Mouse (Mus musculus) adrenal gland, adult 8-10 months (tissue): ENCODE measurements around the gene Ppp1r11. TPM values are rescaled to one million over a fixed set of nuclear protein-coding genes. Genes with fewer than 3 reads are reported as not detected.

Source experiments
- DNase-seq: peaks from one replicate; pipeline ENCODE4 v3.0.0; 2022
- total RNA-seq, 4 experiments: library from RNA; stranded (reverse); gene quantifications; 2 replicates each; pipeline ENCODE4 v1.2.4; 2022

Ppp1r11 gene
- total RNA-seq, 4 experiments from 2014 or later, result 74.5 to 104 (median 81.9) TPM

DNA sequence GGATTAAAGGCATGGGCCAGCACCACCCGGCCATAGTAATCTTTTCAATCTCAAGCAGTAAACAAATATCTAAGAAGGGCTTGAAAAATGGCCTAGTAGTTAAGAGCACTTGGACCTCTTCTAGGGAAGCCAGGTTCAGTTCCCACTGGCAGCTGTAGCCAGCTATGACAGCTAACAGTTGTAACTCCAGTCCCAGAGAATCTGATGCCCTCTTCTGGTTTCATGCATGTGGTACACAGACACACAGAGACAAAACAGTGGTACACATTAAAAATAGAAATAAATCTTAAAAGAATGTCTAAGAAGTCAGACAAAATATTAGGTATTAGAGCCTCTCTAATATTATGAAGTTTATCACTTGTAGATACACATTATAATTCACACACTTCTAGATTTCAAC is 9.6 kb upstream of the Ppp1r11 start:
- no peak for DNase-seq

DNA sequence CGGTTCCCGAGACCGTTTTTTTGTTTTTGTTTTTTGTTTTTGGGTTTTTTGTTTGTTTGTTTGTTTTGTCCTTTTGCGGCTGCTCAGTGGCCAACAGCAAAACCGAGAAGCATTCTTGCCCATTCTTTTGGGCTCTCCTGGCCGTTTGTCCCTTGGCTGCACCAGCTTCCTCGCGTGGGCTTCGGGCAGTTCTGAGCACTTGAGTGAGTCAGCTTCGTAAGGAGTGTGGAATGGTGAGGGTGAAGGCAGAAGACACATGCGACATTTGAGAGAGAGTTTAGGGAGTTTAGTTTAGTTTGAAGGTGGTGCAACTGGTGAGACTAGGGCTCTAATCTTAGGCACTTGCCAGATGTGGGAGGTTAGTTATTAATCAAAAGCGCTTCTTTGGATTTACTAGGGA is 7.3 kb upstream of the Ppp1r11 start:
- no peak for DNase-seq

DNA sequence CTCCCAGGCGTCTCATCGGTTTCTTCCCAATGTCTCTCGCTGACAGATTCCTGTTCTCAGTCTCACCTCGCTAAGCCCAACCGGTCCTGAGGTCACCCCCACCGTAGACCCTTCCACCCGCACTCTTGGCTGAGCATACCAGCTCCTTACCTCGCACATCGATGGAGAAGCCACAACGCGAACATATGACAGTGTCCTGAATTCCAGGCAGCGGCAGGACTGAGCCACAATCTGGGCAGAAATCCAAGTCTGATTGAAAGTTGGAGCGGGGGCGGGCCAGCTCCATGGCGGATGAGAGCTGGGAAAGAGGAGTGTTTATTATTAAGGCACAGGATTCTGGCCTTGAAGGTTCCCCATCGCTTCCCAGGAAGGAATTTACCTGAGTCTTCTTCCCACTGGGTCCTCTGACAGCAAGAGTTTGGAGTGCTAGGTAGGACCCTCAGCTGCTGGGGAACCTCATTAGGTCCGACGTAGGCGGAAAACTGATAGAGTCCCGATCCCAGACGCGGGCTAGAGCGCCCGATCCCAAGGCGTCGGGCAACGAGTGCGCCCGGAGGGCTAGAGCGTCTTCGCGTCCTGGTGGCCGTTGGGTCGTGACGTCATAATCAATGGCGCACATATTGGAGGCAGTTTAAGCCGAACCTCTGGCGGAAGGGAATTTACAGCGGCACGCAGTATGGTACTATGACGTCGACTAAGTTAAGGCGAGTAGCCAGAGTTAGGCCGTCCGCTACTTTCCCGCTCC is 6.6 kb upstream of the Ppp1r11 start, which contains the start of the genes Znrd1 and Znrd1as:
Znrd1 (minus strand) TSS at position 561 of the 745 bp plus-strand sequence.
Znrd1as (plus strand) TSS at position 594 of the 745 bp plus-strand sequence.
- peak; percentile 94 for DNase-seq

DNA sequence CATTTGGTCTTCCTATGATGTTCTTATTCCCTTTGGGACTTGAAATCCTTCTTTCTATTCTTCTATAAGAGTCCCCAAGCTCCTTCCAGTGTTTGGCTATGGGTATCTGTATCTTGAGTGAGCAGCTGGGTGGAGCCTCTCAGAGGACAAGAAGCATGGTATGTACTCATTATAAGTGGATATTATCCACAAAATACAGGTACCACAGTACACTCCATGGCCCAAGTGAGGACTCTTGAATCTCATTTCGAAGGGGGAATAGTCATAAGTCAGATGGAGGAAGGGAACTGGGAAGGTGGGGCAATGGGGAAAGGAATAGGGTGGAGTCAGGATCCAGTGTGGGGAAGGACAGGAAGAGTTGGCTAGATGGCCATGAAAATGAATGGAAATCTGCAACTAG is 1.5 kb upstream of the Ppp1r11 start:
- no peak for DNase-seq

DNA sequence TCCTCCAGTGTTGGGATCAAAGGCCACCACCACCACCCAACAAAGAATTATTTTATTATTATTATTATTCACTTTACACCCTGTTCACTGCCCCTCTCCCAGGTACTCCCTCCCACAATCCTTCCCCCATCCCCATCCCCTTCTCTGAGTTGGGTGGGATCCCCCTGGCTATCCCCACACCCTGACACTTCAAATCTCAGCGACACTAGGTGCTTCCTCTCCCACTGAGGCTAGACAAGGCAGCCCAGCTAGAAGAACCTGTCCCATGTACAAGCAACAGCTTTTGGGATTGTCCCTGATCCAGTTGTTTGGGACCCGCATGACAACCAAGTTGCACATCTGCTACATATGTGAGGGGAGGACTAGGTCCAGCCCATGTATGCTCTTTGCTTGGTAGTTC is 1.1 kb upstream of the Ppp1r11 start:
- DNase-seq, result no peak

DNA sequence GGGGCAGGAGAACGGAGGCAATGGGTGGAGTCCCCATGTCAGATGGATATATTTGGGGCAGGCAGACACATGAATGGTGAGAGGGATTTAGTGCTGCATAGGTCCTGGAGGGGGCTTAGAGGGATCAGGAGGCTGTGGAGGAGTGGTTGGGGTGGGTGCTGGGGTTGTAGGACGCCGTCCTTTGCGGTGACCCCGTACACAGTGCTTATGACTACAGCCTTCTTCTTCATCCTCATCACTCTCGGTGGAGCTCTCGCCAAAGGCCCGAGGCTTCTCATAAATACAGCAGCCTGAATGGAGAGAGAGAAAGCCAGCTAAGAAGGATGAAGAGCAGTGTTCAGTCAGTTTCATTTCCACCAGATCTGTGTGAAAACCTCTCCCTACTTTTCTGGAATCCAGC is 2.3 kb downstream of the Ppp1r11 start:
- DNase-seq, result no peak

DNA sequence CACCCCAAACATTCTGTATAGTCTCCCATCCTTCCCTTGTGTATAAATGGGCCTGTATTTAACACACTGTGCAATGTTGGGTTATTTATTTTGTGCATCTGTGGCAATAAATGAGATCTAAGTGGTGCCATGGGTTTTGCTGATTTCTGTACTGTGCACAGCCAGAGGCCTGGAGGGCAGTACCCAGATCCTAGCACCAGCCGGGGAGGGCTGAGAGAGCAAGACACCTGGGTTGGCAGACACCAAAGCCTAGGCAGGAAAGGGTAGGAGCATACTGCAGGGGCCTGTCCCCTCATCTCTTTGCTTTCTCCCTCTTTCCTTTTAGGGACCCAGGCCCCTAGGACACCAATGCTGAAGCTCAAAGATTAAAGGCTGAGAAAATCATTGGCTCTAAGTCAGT is 3.3 kb downstream of the Ppp1r11 start:
- DNase-seq, result no peak

DNA sequence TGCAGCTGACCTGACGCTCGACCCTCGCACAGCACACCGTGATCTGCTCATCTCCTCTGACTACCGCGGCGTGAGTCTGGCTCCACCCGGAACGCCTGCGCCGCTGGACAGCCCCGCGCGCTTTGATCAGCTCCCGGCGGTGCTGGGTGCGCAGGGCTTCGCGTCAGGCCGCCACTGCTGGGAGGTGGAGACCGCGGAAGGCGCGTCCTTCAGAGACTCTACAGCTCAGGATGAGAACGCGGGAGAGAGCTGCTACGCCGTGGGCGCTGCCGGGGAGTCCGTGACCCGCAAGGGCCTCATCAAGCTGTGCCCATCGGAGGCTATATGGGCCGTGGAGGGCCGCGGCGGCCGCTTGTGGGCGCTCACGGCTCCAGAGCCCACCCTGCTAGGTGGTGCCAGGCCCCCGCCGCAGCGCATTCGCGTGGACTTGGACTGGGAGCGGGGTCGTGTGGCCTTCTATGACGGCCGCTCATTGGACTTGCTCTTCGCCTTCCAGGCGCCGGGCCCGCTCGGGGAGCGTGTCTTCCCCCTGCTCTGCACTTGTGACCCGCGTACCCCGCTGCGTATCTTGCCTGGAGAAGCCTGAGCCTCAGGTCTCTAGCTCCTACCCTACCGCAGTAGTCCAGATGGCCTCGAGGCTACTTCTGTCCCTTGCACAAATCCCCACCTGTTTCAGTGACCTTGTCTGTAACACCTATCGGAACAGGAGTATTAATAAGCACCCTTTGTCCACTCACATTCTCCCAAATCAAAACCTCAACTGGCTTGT is 4.3 kb downstream of the Ppp1r11 start:
- peak; percentile 55 for DNase-seq

DNA sequence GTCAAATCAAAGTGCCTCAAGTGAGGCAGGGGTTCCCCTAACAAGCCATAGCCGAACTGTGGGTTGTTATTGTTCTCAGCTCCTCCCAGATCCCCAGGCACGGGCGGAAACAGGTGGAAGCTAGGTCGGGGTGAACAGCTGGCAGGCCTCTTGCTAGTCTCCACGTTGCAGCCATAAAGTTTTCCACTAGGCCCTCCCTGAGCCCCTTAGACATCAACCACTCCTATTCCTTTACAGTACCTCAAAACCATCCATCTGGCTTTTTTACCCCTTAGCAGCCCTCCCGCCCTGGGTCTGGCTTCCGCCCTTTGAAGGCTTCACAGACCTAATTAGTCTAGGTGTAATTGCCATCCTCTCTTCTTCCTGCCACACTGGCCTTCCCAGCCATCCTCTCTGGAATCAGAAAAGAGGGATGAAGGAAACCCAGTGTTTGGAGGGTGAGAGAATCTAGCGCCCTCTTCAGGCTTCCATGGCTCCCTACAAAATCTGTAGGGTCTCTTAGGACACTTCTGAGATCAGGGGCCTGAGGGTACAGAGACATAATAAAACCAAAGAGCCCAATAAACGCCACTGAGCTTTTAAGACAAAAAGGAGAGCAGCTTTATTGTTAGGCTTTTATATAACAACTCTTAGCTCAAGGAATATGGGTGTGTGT is 7.3 kb downstream of the Ppp1r11 start:
- DNase-seq, result no peak

DNA sequence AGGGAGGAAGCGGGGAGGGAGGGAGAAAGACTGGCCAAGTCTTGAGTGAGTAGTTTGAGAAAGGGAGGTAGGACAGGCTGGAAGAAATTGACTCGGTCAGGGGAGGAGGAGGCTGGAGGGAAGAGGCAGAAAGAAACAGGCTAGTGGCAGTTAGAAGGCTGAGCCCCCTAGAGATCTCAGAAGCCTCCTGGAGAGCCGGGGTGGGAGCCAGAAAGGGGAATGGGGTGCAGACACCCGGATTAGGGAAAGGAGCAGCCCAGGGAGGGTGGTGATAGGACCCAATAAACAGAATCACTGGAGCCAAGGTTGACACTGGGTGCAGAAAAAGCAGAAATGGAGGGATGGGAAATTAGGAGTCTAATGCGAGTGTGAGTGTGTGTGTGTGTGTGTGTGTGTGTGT is 7.8 kb downstream of the Ppp1r11 start:
- no peak for DNase-seq

DNA sequence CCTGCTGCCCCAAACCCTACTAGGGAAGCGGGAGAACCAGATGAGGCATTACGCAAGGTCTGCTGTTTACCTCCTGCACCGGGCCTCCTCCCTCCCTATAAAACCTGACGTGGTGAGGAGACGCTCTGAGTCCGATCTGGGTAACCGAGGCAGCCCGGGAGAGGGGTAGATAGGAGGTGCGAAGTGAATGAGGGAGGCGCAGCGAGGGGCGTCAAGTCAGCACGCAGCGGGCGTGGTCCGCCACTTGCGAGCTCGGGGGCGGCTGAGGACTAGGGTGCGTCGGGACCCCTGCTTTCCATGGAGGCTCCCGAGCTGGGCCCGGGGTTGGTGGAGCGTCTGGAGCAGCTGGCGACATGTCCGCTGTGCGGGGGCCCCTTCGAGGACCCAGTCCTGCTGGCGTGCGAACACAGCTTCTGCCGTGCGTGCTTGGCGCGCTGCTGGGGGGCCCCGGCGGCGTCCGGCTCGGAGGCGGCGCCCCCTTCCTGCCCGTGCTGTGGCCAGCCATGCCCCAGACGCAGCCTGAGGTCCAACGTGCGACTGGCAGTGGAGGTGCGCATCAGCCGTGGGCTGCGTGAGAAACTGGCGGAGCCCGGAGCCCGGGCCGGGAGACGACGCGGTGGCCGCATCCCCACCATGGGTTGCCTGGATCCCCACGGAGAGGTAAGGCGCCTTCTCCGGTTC is 8.6 kb downstream of the Ppp1r11 start, which contains the start of gene Rnf39:
Rnf39 (plus strand) TSS at position 128 of the 681 bp plus-strand sequence.
- no peak for DNase-seq

DNA sequence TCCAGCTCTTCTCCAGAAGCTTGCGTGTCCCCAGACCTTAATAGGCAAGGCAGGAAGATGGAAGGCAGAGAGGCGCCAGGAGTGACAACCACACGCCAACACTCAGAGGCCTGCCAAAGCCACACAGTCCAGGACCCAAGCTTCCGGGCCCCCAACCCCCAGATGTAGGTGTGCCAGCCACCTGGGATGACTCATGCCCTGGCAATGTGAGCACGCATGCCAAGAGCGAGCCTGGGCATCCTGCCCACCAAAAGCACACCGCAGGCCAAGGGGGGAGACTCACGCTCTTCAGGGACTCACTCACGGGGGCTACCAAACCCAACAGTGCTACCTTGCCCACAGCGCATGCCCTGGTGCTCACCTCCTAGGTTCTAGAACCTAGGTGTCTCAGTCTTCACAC is 9.2 kb downstream of the Ppp1r11 start:
- no peak for DNase-seq

DNA sequence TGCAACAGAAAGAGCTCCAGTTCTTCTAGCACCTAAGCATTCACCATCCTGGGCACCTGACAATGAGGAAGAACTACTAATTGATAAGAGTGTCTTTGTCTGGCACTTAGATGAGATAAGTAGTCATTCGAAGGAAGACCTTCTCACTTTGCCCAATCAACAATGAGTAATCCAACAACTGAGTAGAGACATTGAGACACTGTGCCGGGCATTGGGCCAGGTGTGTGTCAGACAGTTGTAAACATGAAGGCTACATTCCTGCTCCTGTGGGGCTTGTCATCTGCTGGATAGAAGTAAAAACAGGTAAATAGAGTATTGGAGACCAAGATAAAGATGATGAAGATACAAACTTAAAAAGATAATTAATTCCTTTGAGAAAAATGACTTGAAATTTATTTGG is 13.5 kb downstream of the Ppp1r11 start:
- peak; percentile 66 for DNase-seq

DNA sequence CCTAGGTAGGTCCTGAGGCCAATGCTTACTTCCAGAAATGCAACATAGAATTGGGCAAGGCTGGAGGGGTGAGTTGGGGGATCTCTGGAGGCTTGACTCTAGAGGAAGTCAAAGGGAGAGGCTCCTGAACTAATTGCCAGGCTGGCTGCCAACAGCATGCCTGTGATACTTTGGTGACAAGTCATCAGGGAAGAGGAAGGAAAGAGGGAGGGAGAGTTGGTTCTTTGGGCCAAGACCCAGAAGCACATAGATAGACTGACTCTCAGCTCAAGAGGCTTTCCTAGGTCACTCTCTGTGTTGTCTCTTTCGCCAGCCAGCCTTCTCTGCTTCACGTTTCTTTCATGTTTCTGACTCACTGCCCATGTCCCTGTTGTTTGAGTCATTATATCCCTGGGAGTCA is 19.7 kb downstream of the Ppp1r11 start:
- DNase-seq, result peak; percentile 65

DNA sequence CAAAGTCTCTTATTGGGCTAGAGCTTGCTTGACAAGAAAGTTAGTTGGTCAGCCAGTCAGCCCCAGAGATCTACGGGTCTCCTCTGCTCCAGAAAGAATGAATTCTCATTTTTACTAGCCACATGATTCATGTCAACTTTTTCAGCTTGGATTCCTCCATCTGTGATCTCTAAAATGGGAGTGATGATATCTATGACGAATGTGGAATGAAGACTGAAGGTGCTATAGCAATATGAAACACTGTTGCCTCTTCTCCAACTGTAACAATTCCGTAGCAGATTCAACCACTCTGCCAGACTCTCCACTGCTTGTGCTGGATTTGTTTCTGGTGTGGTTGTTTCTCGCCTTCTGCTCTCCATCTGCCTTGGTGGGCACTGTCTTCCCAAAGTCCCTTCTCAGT is 20.4 kb downstream of the Ppp1r11 start:
- DNase-seq, result no peak

DNA sequence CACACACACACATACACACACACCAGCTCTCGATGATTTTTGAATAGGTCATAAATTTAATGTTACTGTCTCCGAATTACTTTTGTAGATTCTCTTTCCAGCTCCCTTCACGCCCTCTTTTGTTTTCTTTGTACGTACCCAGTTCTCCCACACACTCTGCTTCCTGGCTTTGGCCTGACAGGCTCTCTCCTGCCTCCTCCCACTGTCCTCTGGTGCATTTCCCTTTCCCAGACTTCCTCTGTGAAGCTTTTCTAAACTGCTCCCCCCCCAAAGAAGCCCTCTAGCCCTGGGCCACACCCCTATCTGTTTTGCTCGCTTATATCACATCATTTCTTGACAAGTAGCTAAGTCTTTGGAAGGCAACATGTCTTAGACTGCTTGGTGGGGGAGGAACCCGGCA is 21.3 kb downstream of the Ppp1r11 start:
- DNase-seq, result no peak

DNA sequence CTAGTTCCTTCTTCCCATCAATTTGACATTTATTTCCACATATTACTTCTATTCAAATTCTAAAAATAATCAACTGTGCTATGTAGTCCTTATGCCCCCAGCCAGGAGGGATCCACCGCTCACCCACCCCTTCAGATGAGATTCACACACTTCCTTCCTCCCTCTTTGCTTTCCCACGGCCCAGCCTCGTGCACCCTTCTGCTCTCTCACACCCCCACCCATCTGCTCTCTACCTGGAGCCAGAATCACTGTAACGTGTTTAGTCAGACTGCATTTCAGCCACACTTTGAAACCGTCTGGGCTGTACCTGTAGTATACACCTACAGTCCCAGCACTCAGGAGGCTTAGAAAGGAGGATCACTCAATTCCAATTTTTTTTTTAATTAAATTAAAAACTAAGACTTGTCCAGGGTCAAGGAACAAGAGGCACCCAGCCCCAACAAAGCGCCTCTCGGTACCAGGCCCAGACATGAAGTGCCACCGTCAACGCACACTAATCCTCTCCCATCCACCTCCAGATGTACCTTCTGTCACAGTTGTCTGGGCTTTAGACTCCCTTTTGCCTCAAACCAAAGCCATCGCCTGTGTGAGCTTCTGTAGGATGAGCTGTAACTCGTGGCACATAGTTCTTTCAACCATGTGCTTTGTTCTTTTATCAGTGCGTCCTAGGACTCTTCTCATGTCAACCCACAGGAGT is 22.2 kb downstream of the Ppp1r11 start:
- DNase-seq, result no peak

DNA sequence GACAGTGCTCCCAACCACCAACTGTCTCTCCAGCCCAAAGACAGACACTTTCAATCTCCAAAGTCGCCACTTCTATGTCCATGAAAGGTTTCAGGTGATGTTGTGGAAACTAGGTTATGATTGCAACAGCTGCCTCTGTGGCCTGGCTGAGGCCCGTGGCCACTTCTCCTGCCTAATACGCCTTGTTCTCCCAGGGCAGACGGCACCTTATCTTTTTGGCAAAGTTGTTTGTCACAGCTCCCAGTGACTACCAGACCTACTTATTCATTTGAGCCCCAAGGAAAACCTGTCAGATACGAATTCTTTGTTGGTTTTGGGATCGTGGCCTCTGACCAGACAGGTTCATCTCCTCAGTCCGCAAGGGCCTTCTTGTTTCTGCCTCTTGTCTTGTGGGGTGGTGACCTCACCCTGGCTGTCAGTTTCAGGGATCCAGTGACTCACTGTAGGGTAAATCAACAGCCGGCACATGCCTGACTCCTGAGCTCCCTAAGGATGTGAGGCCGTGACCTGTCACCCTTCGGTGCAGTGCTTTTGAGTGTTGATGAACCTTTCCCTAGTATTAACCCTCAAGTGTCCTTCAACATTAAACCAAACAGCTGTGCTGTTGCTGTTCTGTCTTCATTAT is 23.9 kb downstream of the Ppp1r11 start:
- peak; percentile 53 for DNase-seq

DNA sequence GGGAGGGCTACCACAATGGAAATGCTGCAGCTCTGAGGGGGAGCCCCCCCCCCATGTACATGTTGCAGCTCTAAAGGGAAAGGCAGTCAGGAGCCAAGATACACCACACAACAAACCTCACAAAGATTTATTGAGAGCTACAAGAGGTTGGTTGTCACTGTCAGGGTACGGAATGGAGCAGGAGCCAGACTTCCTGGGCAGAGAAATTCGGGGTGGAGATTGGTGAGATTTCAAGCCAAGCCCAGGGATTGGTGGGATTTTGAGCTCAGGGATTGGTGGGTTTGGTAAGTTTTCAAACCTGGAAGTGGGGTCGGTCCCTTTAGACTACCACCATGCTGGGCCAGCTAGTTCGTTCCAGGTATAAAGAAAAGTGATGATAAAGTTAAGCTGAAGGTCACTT is 28.1 kb downstream of the Ppp1r11 start:
- no peak for DNase-seq

DNA sequence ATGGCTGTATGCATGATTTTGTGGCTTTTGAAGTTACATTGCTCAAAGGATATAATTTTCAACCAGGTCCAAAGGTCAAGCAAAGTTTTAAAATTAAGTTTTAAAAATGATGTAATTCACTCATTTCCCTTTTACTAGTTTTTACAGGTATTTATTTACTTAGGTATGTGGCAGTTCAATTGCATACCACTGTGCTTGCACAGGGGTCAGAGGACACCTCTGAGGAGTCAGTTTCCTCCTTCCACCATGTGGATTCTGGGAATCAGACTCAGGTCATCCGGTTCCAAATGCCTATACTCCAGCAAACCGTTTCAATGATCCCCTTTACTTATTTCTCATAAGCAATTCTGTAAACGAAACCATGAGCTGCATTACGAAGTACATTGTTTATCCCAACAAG is 28.8 kb downstream of the Ppp1r11 start:
- DNase-seq, result no peak

DNA sequence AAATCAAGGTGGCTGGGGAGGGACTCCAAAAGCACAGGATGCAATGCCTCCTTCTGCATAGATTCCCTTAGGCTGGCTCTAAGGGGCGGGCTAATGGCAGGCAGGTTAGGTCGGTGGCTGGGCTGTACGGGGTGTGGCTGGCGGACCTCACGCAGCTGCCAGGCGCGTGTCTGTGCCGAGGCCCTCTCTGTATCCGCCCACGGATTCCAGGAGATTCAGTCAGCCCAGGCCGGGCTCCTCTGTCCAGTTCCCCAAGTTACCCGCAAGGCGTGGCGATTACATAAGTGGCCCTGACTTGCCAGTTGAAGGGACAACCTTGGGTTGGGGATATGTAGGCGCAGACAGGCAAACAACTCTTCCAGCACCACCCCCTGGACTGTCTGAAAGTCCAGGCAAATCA is 31.3 kb downstream of the Ppp1r11 start:
- peak; percentile 84 for DNase-seq

DNA sequence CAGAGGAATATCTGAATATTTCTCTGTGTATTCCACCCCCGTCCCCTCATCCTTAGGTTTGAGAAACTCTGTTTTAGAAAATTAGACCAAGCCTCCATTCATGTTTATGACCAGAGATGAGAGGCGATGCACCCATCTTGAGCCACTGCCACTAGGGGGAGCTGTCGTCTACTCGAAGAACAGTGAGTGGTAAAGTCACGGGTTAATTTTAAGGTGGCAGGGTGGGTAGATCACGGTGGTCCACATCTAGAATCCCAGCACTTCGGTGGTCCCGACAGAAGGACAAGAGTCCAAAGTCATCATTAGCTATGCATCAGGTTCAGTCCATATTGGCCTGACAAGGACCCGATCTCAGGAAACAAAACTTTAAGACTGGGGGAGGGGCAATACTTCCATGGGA is 36.5 kb downstream of the Ppp1r11 start:
- DNase-seq, result no peak
